Mouse (Mus musculus) CH12.LX (cell line): ENCODE results near the gene Spz1. TPM values are rescaled to one million over a fixed set of nuclear protein-coding genes. Genes with fewer than 3 reads are reported as not detected.

Source experiments
- DNase-seq: peaks from one replicate; pipeline ENCODE4 v3.0.0-alpha.2; 2013; ENCODE audit errors: extremely low read depth
- H3K27ac ChIP-seq: 2 replicates; pipeline ENCODE4 v1.5.1; 2012; ENCODE audit warnings: low read depth, mild to moderate bottlenecking, control low read depth, moderate library complexity; ENCODE audit not compliant: insufficient read depth
- H3K27me3 ChIP-seq: replicated peaks from 2 replicates; pipeline ENCODE3; 2012; ENCODE audit warnings: inconsistent platforms
- H3K36me3 ChIP-seq, 2 experiments: replicated peaks in 1 of 2; 2 replicates each; pipeline versions ENCODE3 to v1.6.1; 2012; ENCODE audit warnings: inconsistent platforms in 1 of 2, low read length in 1 of 2, mild to moderate bottlenecking in 1 of 2, mixed read lengths in 1 of 2, moderate library complexity in 1 of 2; ENCODE audit not compliant: control insufficient read depth in 1 of 2, insufficient read depth in 1 of 2
- H3K4me1 ChIP-seq, 2 experiments: 2 replicates each; pipeline ENCODE4 v1.6.1; 2012; ENCODE audit warnings: inconsistent platforms in 1 of 2, moderate library complexity in 1 of 2; ENCODE audit not compliant: insufficient read depth in 2 of 2, control insufficient read depth in 1 of 2
- H3K4me2 ChIP-seq: 2 replicates; pipeline ENCODE4 v1.6.1; 2012; ENCODE audit warnings: low read depth, mild to moderate bottlenecking, control low read depth; ENCODE audit not compliant: poor library complexity, insufficient read depth, severe bottlenecking
- H3K4me3 ChIP-seq, 3 experiments: fragments of 150-350 bp in 1 of 3; sonication (generic) in 1 of 3; replicated peaks in 1 of 3; 2 replicates each; pipeline versions ENCODE3 to v1.5.1; 2011 to 2012; ENCODE audit warnings: low read depth in 2 of 3, low read length in 2 of 3, mild to moderate bottlenecking in 2 of 3, moderate library complexity in 2 of 3, control low read depth in 1 of 3, improper control_type of control experiment in 1 of 3, inconsistent platforms in 1 of 3, mixed read lengths in 1 of 3; ENCODE audit not compliant: poor library complexity in 1 of 3
- H3K79me2 ChIP-seq: replicated peaks from 2 replicates; pipeline ENCODE4 v1.6.1; 2012; ENCODE audit warnings: mild to moderate bottlenecking, moderate library complexity; ENCODE audit not compliant: control insufficient read depth, poor library complexity, insufficient read depth, severe bottlenecking; ENCODE audit errors: extremely low read depth
- H3K9ac ChIP-seq: 2 replicates; pipeline ENCODE4 v1.6.1; 2012; ENCODE audit warnings: low read depth, mild to moderate bottlenecking, control low read depth, moderate library complexity; ENCODE audit not compliant: insufficient read depth
- H3K9me3 ChIP-seq: replicated peaks from 2 replicates; pipeline ENCODE3; 2012; ENCODE audit warnings: low read length, inconsistent platforms, mixed read lengths
- CHD1 ChIP-seq: IDR thresholded peaks from 2 replicates; pipeline ENCODE4 v1.6.1; 2012; ENCODE audit warnings: low read depth, low read length, improper control_type of control experiment, inconsistent platforms
- CHD2 ChIP-seq: IDR thresholded peaks from 2 replicates; pipeline ENCODE4 v1.6.1; 2011; ENCODE audit warnings: low read length, improper control_type of control experiment
- ETS1 ChIP-seq: conservative IDR thresholded peaks from 2 replicates; pipeline ENCODE4 v1.6.1; 2012; ENCODE audit warnings: low read depth, mild to moderate bottlenecking, inconsistent platforms, low read length, improper control_type of control experiment, moderate library complexity
- GABPA ChIP-seq: IDR thresholded peaks from 2 replicates; pipeline ENCODE4 v1.6.1; 2012; ENCODE audit warnings: low read depth, low read length, improper control_type of control experiment, inconsistent platforms; ENCODE audit not compliant: insufficient replicate concordance
- HCFC1 ChIP-seq: IDR thresholded peaks from 2 replicates; pipeline ENCODE4 v1.6.1; 2012; ENCODE audit warnings: low read depth, mild to moderate bottlenecking, inconsistent platforms, low read length, improper control_type of control experiment
- IRF4 ChIP-seq: IDR thresholded peaks from 2 replicates; pipeline ENCODE4 v1.6.1; 2014; ENCODE audit warnings: low read depth, mild to moderate bottlenecking, inconsistent platforms, low read length, improper control_type of control experiment
- JUN ChIP-seq: IDR thresholded peaks from 2 replicates; pipeline ENCODE4 v1.6.1; 2011; ENCODE audit warnings: low read depth, mild to moderate bottlenecking, low read length, improper control_type of control experiment, moderate library complexity; ENCODE audit not compliant: insufficient read depth
- JUND ChIP-seq: conservative IDR thresholded peaks from 2 replicates; pipeline ENCODE4 v1.6.1; 2011; ENCODE audit warnings: low read depth, low read length, improper control_type of control experiment
- KAT2A ChIP-seq: IDR thresholded peaks from 2 replicates; pipeline ENCODE4 v1.6.1; 2012; ENCODE audit warnings: low read length, improper control_type of control experiment, inconsistent platforms; ENCODE audit not compliant: insufficient replicate concordance
- MEF2A ChIP-seq: IDR thresholded peaks from 2 replicates; pipeline ENCODE4 v1.6.1; 2014; ENCODE audit warnings: low read depth, mild to moderate bottlenecking, inconsistent platforms, low read length, improper control_type of control experiment, borderline replicate concordance
- NRF1 ChIP-seq: IDR thresholded peaks from 2 replicates; pipeline ENCODE4 v1.6.1; 2014; ENCODE audit warnings: low read depth, mild to moderate bottlenecking, inconsistent platforms, low read length, improper control_type of control experiment, moderate library complexity
- POLR2A ChIP-seq: IDR thresholded peaks from 2 replicates; pipeline ENCODE4 v1.6.1; 2011; ENCODE audit warnings: low read depth, mild to moderate bottlenecking, improper control_type of control experiment, low read length
- RCOR1 ChIP-seq: conservative IDR thresholded peaks from 2 replicates; pipeline ENCODE4 v1.6.1; 2012; ENCODE audit warnings: low read depth, mild to moderate bottlenecking, inconsistent platforms, low read length, improper control_type of control experiment
- SMC3 ChIP-seq: IDR thresholded peaks from 2 replicates; pipeline ENCODE4 v1.6.1; 2011; ENCODE audit warnings: low read depth, low read length, improper control_type of control experiment
- TBP ChIP-seq: conservative IDR thresholded peaks from 2 replicates; pipeline ENCODE4 v1.6.1; 2011; ENCODE audit warnings: low read depth, low read length, improper control_type of control experiment
- TCF12 ChIP-seq: IDR thresholded peaks from 2 replicates; pipeline ENCODE4 v1.6.1; 2014; ENCODE audit warnings: low read depth, mild to moderate bottlenecking, inconsistent platforms, low read length, improper control_type of control experiment
- USF2 ChIP-seq: conservative IDR thresholded peaks from 2 replicates; pipeline ENCODE4 v1.6.1; 2011; ENCODE audit warnings: low read depth, low read length, improper control_type of control experiment
- ZKSCAN1 ChIP-seq: IDR thresholded peaks from 2 replicates; pipeline ENCODE4 v1.6.1; 2012; ENCODE audit warnings: low read depth, inconsistent platforms, low read length, improper control_type of control experiment, borderline replicate concordance
- ZMIZ1 ChIP-seq: IDR thresholded peaks from 2 replicates; pipeline ENCODE4 v1.6.1; 2012; ENCODE audit warnings: low read depth, mild to moderate bottlenecking, inconsistent platforms, low read length, improper control_type of control experiment
- dilution Hi-C: fragments of 300-500 bp; cut with MboI; formaldehyde crosslinking; loops from 2 replicates; pipeline ENCODE4 v1.14.3; 2020; ENCODE audit warnings: low sequenced_read_pairs; ENCODE audit not compliant: extremely low pct_unique_long_range_greater_than_20kb, extremely low pct_ligation_motif_present
- in situ Hi-C: fragments of 300-500 bp; cut with MboI; formaldehyde crosslinking; loops from 3 replicates; pipeline ENCODE4 v1.14.3; 2019; ENCODE audit warnings: low sequenced_read_pairs, low pct_ligation_motif_present, low pct_unique_long_range_greater_than_20kb, mixed read lengths
- polyA plus RNA-seq: library from polyadenylated mRNA; unstranded; fragments of >175 nt; gene quantifications from 2 replicates; pipeline ENCODE4 v1.2.1, GENCODE M21; 2012; ENCODE audit warnings: low read depth; ENCODE audit not compliant: insufficient read length
- total RNA-seq, 2 experiments: library from RNA; depleted of rRNA; stranded (reverse); fragments of 300-350 nt in 1 of 2; fragments of >200 nt in 1 of 2; gene quantifications; 2 replicates each; pipeline ENCODE4 v1.2.3; 2012 to 2014

Spz1 gene
- total and polyA plus RNA-seq, 3 experiments = not detected

DNA sequence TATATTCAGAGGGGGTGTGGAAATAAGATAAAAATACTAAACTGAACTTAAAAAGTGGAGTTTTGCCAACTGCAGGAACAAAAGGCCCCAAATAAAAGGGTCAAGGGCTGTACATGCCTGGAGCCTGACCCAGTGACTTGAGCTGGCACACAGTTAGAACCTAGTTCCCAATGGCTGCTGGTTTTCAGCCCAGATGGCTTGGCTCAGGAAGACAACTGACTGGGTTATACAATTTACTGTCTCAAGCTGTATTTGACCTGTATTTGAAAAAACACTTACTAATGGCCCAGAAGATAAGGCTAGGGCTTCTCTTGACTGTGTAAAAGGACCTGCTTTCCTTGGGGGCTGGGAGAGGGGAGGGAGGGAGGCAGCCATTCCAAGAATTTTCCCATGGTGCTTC lies 13.3 kb upstream of the Spz1 start:
- no peak overlapping the region for H3K4me3 ChIP-seq
- DNase-seq = no peak
- no peak overlapping the region for H3K27ac ChIP-seq
- H3K79me2 ChIP-seq = no peaks in the 10 kb centered on the region
- H3K4me2 ChIP-seq = no peak overlapping the region
- no peaks in the 10 kb centered on the region for H3K9me3 ChIP-seq
- dilution Hi-C loops = no loop called here
- no peaks in the 10 kb centered on the region for H3K27me3 ChIP-seq
- in situ Hi-C loops = no loop called here
- H3K9ac ChIP-seq = no peak overlapping the region
- TF ChIP-seq MEF2A (no peak), RCOR1 (no peak), SMC3 (no peak), GABPA (no peak), TBP (no peak), POLR2A (no peak), TCF12 (no peak), NRF1 (no peak), ZKSCAN1 (no peak), JUND (no peak), ETS1 (no peak), IRF4 (no peak), KAT2A (no peak), USF2 (no peak), HCFC1 (no peak), CHD1 (no peak)
- H3K36me3 ChIP-seq = no peaks in the 10 kb centered on the region
- H3K4me1 ChIP-seq = no peaks in the 10 kb centered on the region

DNA sequence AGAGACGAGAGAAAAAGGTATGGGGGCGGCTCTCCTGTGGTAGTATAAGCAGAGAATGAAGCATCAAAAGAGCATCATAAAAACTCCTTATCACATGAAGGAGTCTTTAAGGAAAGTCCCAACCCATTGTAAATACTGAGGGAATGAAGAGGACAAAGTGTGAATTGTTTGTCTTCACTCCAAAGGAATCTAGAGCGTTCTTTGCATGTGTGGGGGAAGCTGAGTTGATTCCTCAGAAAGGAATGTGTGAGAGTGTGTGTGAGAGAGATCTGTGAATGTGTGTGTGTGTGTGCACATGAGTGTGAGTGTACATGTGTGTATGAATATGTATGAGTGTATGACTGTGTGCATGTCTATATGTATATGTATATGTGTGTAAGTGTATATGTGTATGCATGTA lies 12.7 kb upstream of the Spz1 start:
- H3K4me3 ChIP-seq = no peak overlapping the region
- no peak overlapping the region for H3K9ac ChIP-seq
- H3K36me3 ChIP-seq = no peaks in the 10 kb centered on the region
- in situ Hi-C loops = no loop called here
- DNase-seq = no peak
- no peak overlapping the region for H3K4me2 ChIP-seq
- no peaks in the 10 kb centered on the region for H3K9me3 ChIP-seq
- TF ChIP-seq JUN (no peak), IRF4 (no peak), HCFC1 (no peak), ZMIZ1 (no peak), ZKSCAN1 (no peak), CHD2 (no peak), RCOR1 (no peak), ETS1 (no peak)
- no peaks in the 10 kb centered on the region for H3K79me2 ChIP-seq
- H3K4me1 ChIP-seq = no peaks in the 10 kb centered on the region
- H3K27me3 ChIP-seq = no peaks in the 10 kb centered on the region
- H3K27ac ChIP-seq = no peak overlapping the region
- dilution Hi-C loops = no loop called here
